Mouse (Mus musculus): ENCODE data around the gene Aebp2. TPM values are rescaled to one million over a fixed set of nuclear protein-coding genes. Genes with fewer than 3 reads are reported as not detected.

The Aebp2 gene
- polyA plus RNA-seq, 1 experiment: 96.3 TPM

DNA sequence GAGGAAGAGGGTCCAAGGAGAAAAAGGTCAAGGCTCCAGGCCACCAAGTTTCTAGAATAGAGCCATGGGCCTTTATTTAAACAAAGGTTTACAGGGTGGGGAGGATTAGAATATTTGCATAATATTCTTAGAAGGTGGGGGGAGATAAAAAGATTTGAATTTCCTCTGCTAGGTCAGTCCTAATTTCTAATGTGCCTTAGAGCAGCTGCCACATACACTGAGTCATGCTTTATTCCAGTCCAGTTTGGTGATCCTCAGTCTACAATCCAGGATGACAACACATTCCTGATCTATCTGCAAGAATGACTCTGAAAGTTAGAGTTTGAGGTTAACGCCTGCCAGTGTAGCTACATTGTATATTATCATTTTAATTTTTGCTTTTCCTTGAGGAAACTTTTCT is 841 bp upstream of the Aebp2 start:
- peak overlapping the region; percentile 98 for H3K27ac ChIP-seq (ENCODE audit: insufficient read depth, low read length)
- H3K4me1 ChIP-seq (ENCODE audit: control insufficient read depth, insufficient read depth, low read length): peaks cover 18% of the 10 kb centered on the region
- H3K4me3 ChIP-seq (ENCODE audit: insufficient read depth, low read length): no peak overlapping the region
- TF ChIP-seq CTCF (IDR thresholded peaks at IDR 0.05; ENCODE audit: borderline replicate concordance, insufficient read depth, low read length) (no peak), POLR2A (IDR thresholded peaks at IDR 0.05; ENCODE audit: low read depth, low read length) (peak; percentile 19; the same call in 1 of the 2 replicates)

DNA sequence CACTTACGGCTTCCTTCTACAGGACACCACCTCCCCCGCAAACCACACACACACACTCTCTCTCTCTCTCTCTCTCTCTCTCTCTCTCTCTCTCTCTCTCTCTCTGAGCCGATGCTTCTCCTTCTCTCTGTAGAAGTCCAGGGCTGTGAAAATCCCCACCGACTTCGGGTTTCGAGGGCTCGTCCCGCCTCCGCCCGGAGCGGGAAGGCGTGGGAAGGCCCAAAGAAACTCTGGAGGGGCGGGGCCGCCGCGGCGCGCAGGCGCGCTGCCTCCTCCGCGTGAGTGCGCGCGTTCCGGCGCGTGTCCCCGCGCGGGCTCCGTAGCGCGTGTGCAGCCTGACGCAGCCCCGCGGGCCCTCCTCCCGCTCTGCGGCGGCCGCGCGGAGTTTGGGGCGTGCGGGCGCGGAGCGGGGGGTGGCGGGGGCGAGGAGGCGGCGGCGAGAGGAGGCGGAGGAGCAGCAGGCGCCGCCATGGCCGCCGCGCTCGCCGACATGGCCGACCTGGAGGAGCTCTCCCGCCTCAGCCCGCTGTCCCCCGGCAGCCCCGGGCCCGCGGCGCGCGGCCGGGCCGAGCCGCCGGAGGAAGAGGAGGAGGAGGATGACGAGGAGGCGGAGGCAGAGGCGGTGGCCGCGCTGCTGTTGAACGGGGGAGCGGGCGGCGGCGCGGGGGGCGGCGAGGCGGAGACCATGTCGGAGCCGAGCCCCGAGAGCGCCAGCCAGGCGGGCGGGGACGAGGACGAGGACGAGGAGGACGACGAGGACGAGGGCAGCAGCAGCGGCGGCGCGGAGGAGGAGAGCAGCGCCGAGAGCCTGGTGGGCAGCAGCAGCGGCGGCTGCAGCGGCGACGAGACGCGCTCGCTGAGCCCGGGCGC is 998 bp downstream of the Aebp2 start:
- peak overlapping the region; percentile 98 for H3K27ac ChIP-seq (ENCODE audit: insufficient read depth, low read length)
- TF ChIP-seq CTCF (IDR thresholded peaks at IDR 0.05; ENCODE audit: borderline replicate concordance, insufficient read depth, low read length): no peak
- TF ChIP-seq POLR2A (IDR thresholded peaks at IDR 0.05; ENCODE audit: low read depth, low read length): peak; percentile 65
- peak overlapping the region; percentile 69 for H3K4me3 ChIP-seq (ENCODE audit: insufficient read depth, low read length)
- peaks cover 22% of the 10 kb centered on the region for H3K4me1 ChIP-seq (ENCODE audit: control insufficient read depth, insufficient read depth, low read length)

- Histone ChIP-seq H3K27ac (ENCODE audit: insufficient read depth, low read length) (peak overlapping the region; percentile 95), H3K4me3 (ENCODE audit: insufficient read depth, low read length) (peak overlapping the region; percentile 69), H3K4me1 (ENCODE audit: control insufficient read depth, insufficient read depth, low read length) (peaks cover 25% of the 10 kb centered on the region)
- no peak for TF ChIP-seq CTCF (IDR thresholded peaks at IDR 0.05; ENCODE audit: borderline replicate concordance, insufficient read depth, low read length)
- TF ChIP-seq POLR2A (IDR thresholded peaks at IDR 0.05; ENCODE audit: low read depth, low read length): no peak
Measured at GRCm38 (mm10) chr6:140624096-140625051, 1.9 kb downstream of the Aebp2 start.

GRCm38 (mm10) chr6:140629176-140629859 is 6.9 kb downstream of the Aebp2 start:
- Histone ChIP-seq H3K27ac (ENCODE audit: insufficient read depth, low read length) (no peak overlapping the region), H3K4me3 (ENCODE audit: insufficient read depth, low read length) (no peak overlapping the region), H3K4me1 (ENCODE audit: control insufficient read depth, insufficient read depth, low read length) (peaks cover 14% of the 10 kb centered on the region)
- TF ChIP-seq POLR2A (IDR thresholded peaks at IDR 0.05; ENCODE audit: low read depth, low read length) (no peak), CTCF (IDR thresholded peaks at IDR 0.05; ENCODE audit: borderline replicate concordance, insufficient read depth, low read length) (no peak)

DNA sequence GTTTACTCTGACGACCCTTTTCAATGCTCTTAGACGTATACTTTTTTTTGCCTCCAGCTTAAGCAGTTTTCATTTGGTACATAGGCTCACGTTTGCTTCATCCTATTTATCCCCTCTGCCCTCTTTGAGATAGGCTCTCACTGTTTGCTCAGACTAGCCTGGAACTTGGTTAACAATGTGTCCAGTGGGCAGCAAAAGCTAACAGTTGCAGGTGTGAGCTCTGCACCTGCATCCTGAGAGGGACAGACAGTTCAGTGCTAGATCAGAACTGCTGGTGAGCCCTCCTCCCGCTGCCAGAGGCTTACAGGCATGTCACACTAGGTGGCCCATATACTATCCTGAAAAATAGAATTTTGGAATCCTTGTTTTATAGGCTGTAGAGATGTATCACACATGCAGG is 7.8 kb downstream of the Aebp2 start:
- Histone ChIP-seq H3K4me3 (ENCODE audit: insufficient read depth, low read length) (no peak overlapping the region), H3K4me1 (ENCODE audit: control insufficient read depth, insufficient read depth, low read length) (peaks cover 14% of the 10 kb centered on the region), H3K27ac (ENCODE audit: insufficient read depth, low read length) (no peak overlapping the region)
- TF ChIP-seq CTCF (IDR thresholded peaks at IDR 0.05; ENCODE audit: borderline replicate concordance, insufficient read depth, low read length) (no peak), POLR2A (IDR thresholded peaks at IDR 0.05; ENCODE audit: low read depth, low read length) (no peak)

DNA sequence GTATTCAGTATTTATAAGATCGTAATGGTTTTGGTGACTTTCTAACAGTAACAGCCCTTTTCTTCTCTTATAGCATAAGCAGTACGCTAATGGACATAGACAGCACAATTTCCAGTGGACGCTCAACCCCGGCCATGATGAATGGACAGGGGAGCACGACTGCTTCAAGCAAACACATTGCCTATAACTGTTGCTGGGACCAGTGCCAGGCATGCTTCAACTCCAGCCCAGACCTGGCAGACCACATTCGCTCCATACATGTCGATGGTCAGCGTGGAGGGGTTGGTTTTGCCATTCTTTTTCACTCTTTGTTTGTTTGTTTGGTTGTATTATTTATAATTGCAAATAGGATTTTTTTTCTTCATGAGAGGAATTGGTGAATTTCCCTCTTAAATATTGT is 11.2 kb downstream of the Aebp2 start:
- Histone ChIP-seq H3K27ac (ENCODE audit: insufficient read depth, low read length) (no peak overlapping the region), H3K4me1 (ENCODE audit: control insufficient read depth, insufficient read depth, low read length) (peaks cover 6% of the 10 kb centered on the region; the same call in 1 of the 2 replicates)
- TF ChIP-seq POLR2A (IDR thresholded peaks at IDR 0.05; ENCODE audit: low read depth, low read length) (no peak), CTCF (IDR thresholded peaks at IDR 0.05; ENCODE audit: borderline replicate concordance, insufficient read depth, low read length) (no peak)

DNA sequence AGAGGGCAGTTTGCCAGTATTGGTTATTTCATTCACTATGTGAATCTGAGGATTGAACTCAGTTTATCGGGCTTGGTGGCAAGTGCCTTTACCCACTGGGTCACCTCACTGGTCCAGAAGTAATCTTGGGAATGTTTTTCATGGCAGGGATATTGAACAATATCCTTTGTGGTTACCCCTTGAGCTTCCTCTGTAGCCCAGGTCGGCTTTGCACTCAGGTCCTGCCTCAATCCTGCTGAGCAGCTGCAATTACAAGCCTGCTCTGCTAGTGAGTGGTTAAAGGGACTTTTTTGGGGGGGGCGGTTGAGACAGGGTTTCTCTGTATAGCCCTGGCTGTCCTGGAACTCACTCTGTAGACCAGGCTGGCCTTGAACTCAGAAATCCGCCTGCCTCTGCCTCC is 13.8 kb downstream of the Aebp2 start:
- no peak overlapping the region for H3K27ac ChIP-seq (ENCODE audit: insufficient read depth, low read length)
- no peak overlapping the region for H3K4me3 ChIP-seq (ENCODE audit: insufficient read depth, low read length)
- H3K4me1 ChIP-seq (ENCODE audit: control insufficient read depth, insufficient read depth, low read length): no peaks in the 10 kb centered on the region
- TF ChIP-seq POLR2A (IDR thresholded peaks at IDR 0.05; ENCODE audit: low read depth, low read length): no peak
- no peak for TF ChIP-seq CTCF (IDR thresholded peaks at IDR 0.05; ENCODE audit: borderline replicate concordance, insufficient read depth, low read length)

More for the DNA sequence above, 11.2 kb downstream of the Aebp2 start:
- H3K4me3 ChIP-seq (ENCODE audit: insufficient read depth, low read length): no peak overlapping the region

GRCm38 (mm10) chr6:140642010-140642409 is 19.5 kb downstream of the Aebp2 start:
- H3K27ac ChIP-seq (ENCODE audit: insufficient read depth, low read length): no peak overlapping the region
- no peaks in the 10 kb centered on the region for H3K4me1 ChIP-seq (ENCODE audit: control insufficient read depth, insufficient read depth, low read length)
- TF ChIP-seq CTCF (IDR thresholded peaks at IDR 0.05; ENCODE audit: borderline replicate concordance, insufficient read depth, low read length) (no peak), POLR2A (IDR thresholded peaks at IDR 0.05; ENCODE audit: low read depth, low read length) (no peak)
- no peak overlapping the region for H3K4me3 ChIP-seq (ENCODE audit: insufficient read depth, low read length)

DNA sequence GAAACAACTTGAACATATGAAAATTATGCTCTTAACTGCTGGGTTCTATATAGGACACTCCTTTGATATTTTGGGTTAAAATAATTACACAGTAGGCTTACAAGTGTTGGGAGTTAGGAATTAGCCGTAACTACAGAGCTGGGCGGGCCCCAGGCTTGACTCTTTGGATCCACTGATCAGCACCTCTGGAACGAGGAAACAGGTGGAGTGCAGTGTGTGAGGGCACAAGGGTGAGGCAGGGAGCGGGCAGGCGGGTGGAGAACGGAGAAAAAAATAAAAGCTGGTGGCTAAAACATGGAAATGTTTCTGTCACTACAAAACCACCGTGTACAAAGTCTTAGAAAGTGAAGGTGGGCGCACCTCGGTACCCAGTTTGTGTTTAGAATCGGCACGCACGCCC is 20.2 kb downstream of the Aebp2 start:
- Histone ChIP-seq H3K4me1 (ENCODE audit: control insufficient read depth, insufficient read depth, low read length) (no peaks in the 10 kb centered on the region), H3K27ac (ENCODE audit: insufficient read depth, low read length) (no peak overlapping the region), H3K4me3 (ENCODE audit: insufficient read depth, low read length) (no peak overlapping the region)
- TF ChIP-seq POLR2A (IDR thresholded peaks at IDR 0.05; ENCODE audit: low read depth, low read length) (no peak), CTCF (IDR thresholded peaks at IDR 0.05; ENCODE audit: borderline replicate concordance, insufficient read depth, low read length) (no peak)

Measured in embryonic fibroblast, embryonic 13.5 days (primary cell).